Mouse (Mus musculus): ENCODE data around the gene Serpinb2.

- no peak for TF ChIP-seq CTCF (IDR thresholded peaks at IDR 0.05; ENCODE audit: extremely low read depth, insufficient read depth, insufficient read length, insufficient replicate concordance)
- TF ChIP-seq POLR2A (IDR thresholded peaks at IDR 0.05; ENCODE audit: low read depth, low read length): no peak
Measured at GRCm38 (mm10) chr1:107576094-107576493, 64.9 kb downstream of the Serpinb2 start.
